Mouse (Mus musculus) lung, postnatal 0 days (tissue): ENCODE results near the gene Corin. TPM values are rescaled to one million over a fixed set of nuclear protein-coding genes. Genes with fewer than 3 reads are reported as not detected.
A peak's percentile ranks its signal among the peaks of the same experiment; 100 is the strongest.

Experiments used
- ATAC-seq: fragments of 200-750 bp; cut with Nextera tagmentation; 2 replicates; pipeline ENCODE4 v1.8.0; 2017; ENCODE audit warnings: moderate library complexity
- DNase-seq: peaks from one replicate; pipeline ENCODE4 v3.0.0-alpha.2; 2016; ENCODE audit warnings: low spot score
- H3K27ac ChIP-seq: fragments of 300-500 bp; sonication (generic); 2 replicates; pipeline ENCODE4 v1.5.1; 2014; ENCODE audit warnings: antibody characterized with exemption, mild to moderate bottlenecking, low read length, mixed read lengths
- H3K27me3 ChIP-seq: fragments of 300-500 bp; sonication (generic); replicated peaks from 2 replicates; pipeline ENCODE4 v1.6.1; 2014; ENCODE audit warnings: low read length, mixed read lengths; ENCODE audit not compliant: insufficient read depth
- H3K36me3 ChIP-seq: fragments of 300-500 bp; sonication (generic); 2 replicates; pipeline ENCODE4 v1.6.1; 2014; ENCODE audit warnings: low read length, mixed read lengths; ENCODE audit not compliant: insufficient read depth
- H3K4me1 ChIP-seq: fragments of 300-500 bp; sonication (generic); 2 replicates; pipeline ENCODE4 v1.6.1; 2014; ENCODE audit warnings: antibody characterized with exemption, low read depth, low read length, mixed read lengths; ENCODE audit not compliant: insufficient read depth
- H3K4me2 ChIP-seq: fragments of 300-500 bp; sonication (generic); replicated peaks from 2 replicates; pipeline ENCODE4 v1.6.1; 2014; ENCODE audit warnings: low read depth, mild to moderate bottlenecking, low read length, moderate library complexity, mixed read lengths
- H3K4me3 ChIP-seq: fragments of 300-500 bp; sonication (generic); 2 replicates; pipeline ENCODE4 v1.5.1; 2014; ENCODE audit warnings: low read depth, low read length
- H3K9ac ChIP-seq: fragments of 300-500 bp; sonication (generic); replicated peaks from 2 replicates; pipeline ENCODE4 v1.6.1; 2014; ENCODE audit warnings: low read depth, mild to moderate bottlenecking
- H3K9me3 ChIP-seq: fragments of 300-500 bp; sonication (generic); 2 replicates; pipeline ENCODE4 v1.6.1; 2016; ENCODE audit warnings: low read length, mixed read lengths
- CTCF ChIP-seq: IDR thresholded peaks from 2 replicates; pipeline ENCODE4 v1.5.1; 2016; ENCODE audit warnings: antibody characterized with exemption, mild to moderate bottlenecking
- EP300 ChIP-seq: IDR thresholded peaks from 2 replicates; pipeline ENCODE4 v1.6.1; 2016; ENCODE audit warnings: antibody characterized with exemption, mild to moderate bottlenecking, control low read depth
- WGBS: fragments of 180-500 bp; shearing (Covaris S2); extraction: QIAGEN DNeasy Blood & Tissue Kit; methylation state at CpG from one replicate; pipeline ENCODE4 v1.1.7; 2014; 5-methylcytosine and 5-hydroxymethylcytosine counted together
- polyA plus RNA-seq: library from polyadenylated mRNA; unstranded; fragments of >200 nt; fragmentation: Nextera tagmentation; extraction: Ambion mirVana; gene quantifications from 2 replicates; pipeline ENCODE4 v1.2.1, GENCODE M21; 2015

The Corin gene
- polyA plus RNA-seq, 1 experiment from 2014 or later = 0.85 TPM

DNA sequence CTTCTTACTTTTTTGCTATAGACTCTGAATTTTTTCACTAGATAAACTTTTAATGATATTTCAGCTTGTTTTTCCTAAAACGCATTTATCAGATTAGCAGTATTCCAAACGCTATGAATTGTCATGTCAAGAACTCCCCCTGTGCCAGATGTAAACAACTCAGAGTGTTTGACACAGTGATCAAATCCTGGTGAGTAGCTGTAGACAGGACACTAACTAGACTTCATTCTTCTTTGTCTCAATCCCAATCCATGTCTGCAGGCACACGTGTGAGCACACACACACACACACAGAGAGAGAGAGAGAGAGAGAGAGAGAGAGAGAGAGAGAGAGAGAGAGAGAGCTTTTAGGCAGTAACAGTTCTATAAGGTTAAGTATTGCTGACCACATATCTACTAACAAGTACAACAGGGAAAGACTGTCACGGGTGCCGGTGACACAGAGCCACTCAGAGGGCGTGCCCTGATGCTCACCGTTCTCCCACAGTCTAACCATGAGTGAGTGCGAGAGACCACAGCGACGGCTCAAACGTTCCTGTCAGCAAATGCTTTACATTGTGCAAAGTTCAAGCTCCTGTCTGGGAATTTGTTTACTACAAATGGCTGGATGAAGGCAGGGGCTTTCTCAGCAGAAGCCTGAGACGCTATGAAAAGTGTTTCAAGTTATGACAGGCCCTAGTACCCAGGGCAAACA lies 31.8 kb downstream of the Corin start:
- DNase-seq (peak; percentile 14), ATAC-seq (no peak)
- H3K9ac ChIP-seq = no peak overlapping the region
- no peak overlapping the region for H3K27ac ChIP-seq
- WGBS = 24% methylated on average over 12 of the region's 12 CpGs
- no peaks in the 10 kb centered on the region for H3K27me3 ChIP-seq
- H3K4me3 ChIP-seq = no peak overlapping the region
- no peaks in the 10 kb centered on the region for H3K4me1 ChIP-seq
- no peaks in the 10 kb centered on the region for H3K36me3 ChIP-seq
- no peak for TF ChIP-seq CTCF
- no peak for TF ChIP-seq EP300
- no peak overlapping the region for H3K4me2 ChIP-seq
- no peaks in the 10 kb centered on the region for H3K9me3 ChIP-seq

DNA sequence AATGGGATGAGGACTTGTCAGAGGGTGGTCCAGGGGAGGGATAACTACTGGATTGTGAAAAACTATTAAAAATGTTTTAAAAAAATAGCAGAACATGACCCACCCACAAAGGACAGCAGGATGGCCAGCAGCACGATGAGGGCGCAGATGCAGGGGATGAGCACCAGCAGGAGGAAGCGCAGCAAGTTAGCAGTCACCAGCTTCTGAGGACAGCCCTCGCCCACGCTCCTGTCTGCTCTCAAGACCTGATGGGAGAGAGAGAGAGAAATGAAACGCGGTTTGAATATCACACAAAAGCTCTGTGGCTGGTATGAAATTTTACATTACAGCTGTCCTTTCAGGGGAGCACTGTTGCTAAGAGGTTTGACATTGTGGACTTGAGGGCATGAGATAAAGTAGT lies 32.5 kb downstream of the Corin start:
- Histone ChIP-seq H3K4me1 (no peaks in the 10 kb centered on the region), H3K9me3 (no peaks in the 10 kb centered on the region), H3K27me3 (no peaks in the 10 kb centered on the region), H3K4me2 (no peak overlapping the region), H3K27ac (no peak overlapping the region), H3K4me3 (no peak overlapping the region), H3K36me3 (no peaks in the 10 kb centered on the region), H3K9ac (no peak overlapping the region)
- TF ChIP-seq EP300 = no peak
- no peak for TF ChIP-seq CTCF
- ATAC-seq = no peak
- no peak for DNase-seq
- WGBS = 49% methylated on average over 7 of the region's 7 CpGs

DNA sequence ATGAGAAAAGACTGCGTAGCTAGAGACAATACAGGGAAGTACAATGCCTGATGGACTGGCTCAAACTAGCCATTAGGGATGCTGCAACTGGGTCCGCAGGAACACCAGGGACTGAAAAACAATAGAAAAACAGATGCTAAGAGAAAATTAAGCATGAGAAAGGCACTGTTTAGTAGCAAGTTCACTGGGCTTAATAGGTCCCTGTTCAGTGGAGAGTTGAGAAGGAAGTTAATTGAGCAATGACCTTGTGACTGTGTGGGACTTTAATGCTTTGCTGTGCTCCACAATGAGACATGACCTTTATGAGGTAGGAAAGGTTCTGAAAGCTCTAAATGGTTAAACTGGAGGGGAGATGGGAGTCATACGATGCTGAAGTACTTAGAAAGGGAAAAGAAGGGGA lies 39.3 kb downstream of the Corin start:
- Histone ChIP-seq H3K36me3 (no peaks in the 10 kb centered on the region), H3K27me3 (no peaks in the 10 kb centered on the region), H3K9ac (no peak overlapping the region), H3K27ac (no peak overlapping the region), H3K4me1 (no peaks in the 10 kb centered on the region), H3K9me3 (no peaks in the 10 kb centered on the region), H3K4me3 (no peak overlapping the region), H3K4me2 (no peak overlapping the region)
- no peak for ATAC-seq
- no peak for DNase-seq
- TF ChIP-seq EP300 (no peak), CTCF (no peak)
- 68% methylated on average over 3 of the region's 3 CpGs for WGBS

DNA sequence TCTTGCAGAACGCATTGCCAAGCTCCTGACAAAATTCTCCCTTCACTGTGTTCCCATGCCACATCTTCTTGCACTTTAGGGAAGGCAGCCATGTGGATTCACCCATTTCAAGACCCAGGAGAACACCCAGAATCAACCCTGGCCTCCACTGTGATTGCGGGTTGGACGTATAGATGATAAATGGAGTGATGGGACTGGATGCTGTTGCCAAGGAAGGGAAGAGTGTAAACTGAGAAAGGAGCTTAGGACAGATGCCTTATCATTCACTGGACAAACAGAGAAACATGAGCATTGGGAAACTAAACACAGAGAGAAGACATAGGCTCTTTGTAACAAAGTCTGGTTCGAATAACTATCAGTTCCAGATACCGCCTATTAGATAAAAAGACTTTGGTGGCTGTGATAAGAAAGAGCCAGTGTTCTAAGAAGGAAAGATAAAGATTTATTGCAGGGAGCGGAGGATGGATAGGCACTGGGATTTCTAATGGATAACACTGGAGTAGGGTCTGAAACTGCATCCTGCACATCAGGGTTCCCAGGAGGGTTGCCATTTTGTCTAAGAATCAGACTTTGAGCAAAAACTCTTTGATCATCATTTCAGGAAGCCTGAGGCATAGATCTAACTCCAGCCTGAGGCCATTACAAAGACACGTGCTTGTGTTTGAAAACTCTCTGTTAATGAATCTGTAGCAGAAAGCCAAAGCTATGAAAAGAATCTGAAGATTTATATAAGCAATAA lies 44.7 kb downstream of the Corin start:
- DNase-seq = no peak
- Histone ChIP-seq H3K4me3 (no peak overlapping the region), H3K27me3 (no peaks in the 10 kb centered on the region), H3K36me3 (no peaks in the 10 kb centered on the region), H3K9ac (no peak overlapping the region), H3K4me2 (no peak overlapping the region), H3K27ac (no peak overlapping the region), H3K4me1 (no peaks in the 10 kb centered on the region), H3K9me3 (no peaks in the 10 kb centered on the region)
- ATAC-seq = no peak
- no peak for TF ChIP-seq EP300
- TF ChIP-seq CTCF = no peak
- 42% methylated on average over 7 of the region's 7 CpGs for WGBS

DNA sequence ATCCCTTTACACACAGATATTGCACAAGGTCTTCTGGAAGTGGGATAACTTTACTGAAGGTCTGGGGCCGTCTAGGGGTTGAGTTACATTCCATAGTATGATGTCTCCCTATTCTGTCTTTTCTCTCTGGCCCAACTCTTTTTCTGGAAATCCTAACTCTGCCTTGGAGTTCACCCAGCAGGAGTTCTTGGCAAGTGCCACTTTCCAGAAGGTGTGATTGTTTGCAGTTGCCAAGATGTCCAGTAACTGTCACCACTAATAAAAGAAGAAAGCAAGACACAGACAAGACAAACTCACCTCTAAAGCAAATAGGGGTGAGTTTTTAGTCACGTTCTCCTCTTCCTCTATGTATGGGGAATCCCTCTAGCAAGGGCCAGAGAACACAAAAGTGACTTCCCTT lies 50.6 kb downstream of the Corin start:
- Histone ChIP-seq H3K4me1 (no peaks in the 10 kb centered on the region), H3K27me3 (no peaks in the 10 kb centered on the region), H3K9me3 (no peaks in the 10 kb centered on the region), H3K4me2 (no peak overlapping the region), H3K27ac (no peak overlapping the region), H3K4me3 (no peak overlapping the region), H3K36me3 (no peaks in the 10 kb centered on the region), H3K9ac (no peak overlapping the region)
- WGBS = 51% methylated on average over 2 of the region's 2 CpGs
- no peak for ATAC-seq
- no peak for DNase-seq
- TF ChIP-seq EP300 = no peak
- no peak for TF ChIP-seq CTCF

DNA sequence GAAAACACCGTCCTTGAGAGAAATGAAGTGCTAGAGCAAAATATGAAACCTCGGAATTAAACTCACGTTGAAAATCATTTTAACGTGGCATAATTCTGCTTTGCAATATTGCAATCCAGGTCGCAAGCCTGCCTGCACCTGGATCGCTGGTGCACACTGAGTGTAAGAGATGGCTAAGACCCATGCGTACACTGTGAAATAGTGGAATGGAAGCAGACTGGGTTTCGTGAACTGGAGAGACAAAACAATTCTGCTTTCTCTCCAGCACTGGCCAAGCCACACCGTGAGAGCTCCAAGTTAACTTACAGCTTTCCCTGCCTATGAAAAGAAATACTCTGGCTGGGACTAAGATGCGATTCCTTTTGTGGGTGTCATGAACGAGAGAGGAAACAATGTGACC lies 51.1 kb downstream of the Corin start:
- Histone ChIP-seq H3K27me3 (no peaks in the 10 kb centered on the region), H3K9me3 (no peaks in the 10 kb centered on the region), H3K27ac (no peak overlapping the region), H3K4me1 (no peaks in the 10 kb centered on the region), H3K36me3 (no peaks in the 10 kb centered on the region), H3K9ac (no peak overlapping the region), H3K4me2 (no peak overlapping the region), H3K4me3 (no peak overlapping the region)
- 81% methylated on average over 11 of the region's 11 CpGs for WGBS
- TF ChIP-seq CTCF (no peak), EP300 (no peak)
- DNase-seq (no peak), ATAC-seq (no peak)
